Comparison of ENCODE assay signal across 8 mouse cellular contexts in genomic region chr10:7390239-7391091, GRCm38 (mm10).
DNase-seq lines count a peak whose midpoint lies in the region; ATAC-seq and TF ChIP-seq lines count a peak whose summit lies in the region.

No protein-coding gene starts in this region.

- no peak for TF ChIP-seq POLR2A in cerebellum, adult 2 months (IDR thresholded peaks at IDR 0.05; ENCODE audit: borderline replicate concordance, insufficient read depth, low read length)
- TF ChIP-seq POLR2A in kidney, adult 2 months (IDR thresholded peaks at IDR 0.05; ENCODE audit: low read depth, low read length) = no peak

- TF ChIP-seq CTCF in cerebellum, adult 2 months (IDR thresholded peaks at IDR 0.05; ENCODE audit: borderline replicate concordance, insufficient read depth, low read depth, low read length) = no peak
- no peak for TF ChIP-seq CTCF in kidney, adult 2 months (conservative IDR thresholded peaks at IDR 0.05; ENCODE audit: insufficient read depth, insufficient read length, low read depth, low read length)
- TF ChIP-seq CTCF in lung, postnatal 0 days (IDR thresholded peaks at IDR 0.05) = no peak

- peak overlapping the region; percentile 48 for H3K4me3 ChIP-seq in cerebellum, adult 2 months (replicated peaks; ENCODE audit: insufficient read depth, low read depth, low read length)
- peak overlapping the region; percentile 57 for H3K4me3 ChIP-seq in kidney, adult 2 months (ENCODE audit: insufficient read depth, low read depth, low read length)
- peak overlapping the region; percentile 64 for H3K4me3 ChIP-seq in lung, postnatal 0 days (ENCODE audit: low read depth, low read length)

- WGBS in cerebellum, adult 2 months = 8% methylated on average over 47 of the region's 49 CpGs
- WGBS in kidney, adult 2 months = 7% methylated on average over 48 of the region's 49 CpGs
- WGBS in lung, postnatal 0 days = 8% methylated on average over 45 of the region's 49 CpGs

- peaks cover 1% of the 10 kb centered on the region; the same call in 1 of the 2 replicates for H3K27me3 ChIP-seq in cerebellum, adult 2 months (ENCODE audit: control insufficient read depth, insufficient read depth, low read length)
- no peaks in the 10 kb centered on the region for H3K27me3 ChIP-seq in kidney, adult 2 months (replicated peaks; ENCODE audit: control insufficient read depth, insufficient read depth, low read length)
- peaks cover 10% of the 10 kb centered on the region for H3K27me3 ChIP-seq in lung, postnatal 0 days (replicated peaks; ENCODE audit: insufficient read depth, low read length)

- TF ChIP-seq EP300 in lung, postnatal 0 days (IDR thresholded peaks at IDR 0.05) = no peak

- 0 out of 2 replicates have a peak overlapping the region, but pooled peaks have one; percentile 16 for H3K9ac ChIP-seq in lung, postnatal 0 days (replicated peaks; ENCODE audit: low read depth)

- peak; percentile 21 for DNase-seq in ovary, postnatal 10 days (ENCODE audit: low spot score)
- DNase-seq in ovary, adult 18-20 months (ENCODE audit: low spot score) = no peak
- peak; percentile 47 to 59 for DNase-seq in cerebellum, adult 2 months
- DNase-seq in forelimb bud, embryonic 11.5 days (ENCODE audit: low read depth, low spot score) = peak; percentile 21
- peak; percentile 56 for DNase-seq in kidney, adult 2 months
- DNase-seq in lung, postnatal 0 days (ENCODE audit: low spot score) = peak; percentile 32
- DNase-seq in ovary, postnatal 36 days (ENCODE audit: low spot score) = peak; percentile 45
- no peak for DNase-seq in adipocyte (ENCODE audit: low spot score)

- no peak overlapping the region for H3K27ac ChIP-seq in cerebellum, adult 2 months (ENCODE audit: insufficient read depth, low read length)
- no peak overlapping the region for H3K27ac ChIP-seq in kidney, adult 2 months (ENCODE audit: insufficient read depth, low read depth, low read length)
- H3K27ac ChIP-seq in lung, postnatal 0 days (ENCODE audit: low read length) = no peak overlapping the region

- H3K36me3 ChIP-seq in kidney, adult 2 months (ENCODE audit: control insufficient read depth, insufficient read depth, low read length) = no peaks in the 10 kb centered on the region
- H3K36me3 ChIP-seq in lung, postnatal 0 days (ENCODE audit: insufficient read depth, low read length) = no peaks in the 10 kb centered on the region

- no peaks in the 10 kb centered on the region for H3K9me3 ChIP-seq in lung, postnatal 0 days (ENCODE audit: low read length)

- H3K4me1 ChIP-seq in cerebellum, adult 2 months (ENCODE audit: control insufficient read depth, insufficient read depth, low read length) = no peaks in the 10 kb centered on the region
- H3K4me1 ChIP-seq in kidney, adult 2 months (ENCODE audit: control insufficient read depth, insufficient read depth, low read length) = 0 out of 2 replicates have a peak, but pooled peaks cover 3% of the 10 kb centered on the region
- peaks cover 3% of the 10 kb centered on the region; the same call in 1 of the 2 replicates for H3K4me1 ChIP-seq in lung, postnatal 0 days (ENCODE audit: insufficient read depth, low read depth, low read length)

- H3K4me2 ChIP-seq in lung, postnatal 0 days (replicated peaks; ENCODE audit: low read depth, low read length) = peak overlapping the region; percentile 96

- ATAC-seq in lung, postnatal 0 days = peak; percentile 33

Comparison
In these comparisons a context has a peak if more than half of its experiments do, and no peak if none do; other contexts are left out.
1. DNase-seq: peak in ovary, postnatal 10 days (single experiment), cerebellum, adult 2 months (2 of 2), forelimb bud, embryonic 11.5 days (single experiment), kidney, adult 2 months (single experiment), lung, postnatal 0 days (single experiment) and ovary, postnatal 36 days (single experiment); none in ovary, adult 18-20 months (single experiment) and adipocyte (single experiment).
2. Peak in every context shown above with its lines, with median percentiles within 50 percentile points of each other: H3K4me3 ChIP-seq.